ENCODE assay signal across 7 mouse cellular contexts in genomic region chr11:69088103-69088855, GRCm38 (mm10). TPM values are rescaled to one million over a fixed set of nuclear protein-coding genes. Genes with fewer than 3 reads are reported as not detected.
A peak's percentile ranks its signal among the peaks of the same experiment; 100 is the strongest.
DNase-seq lines count a peak whose midpoint lies in the region; ATAC-seq and TF ChIP-seq lines count a peak whose summit lies in the region.

Vamp2 (plus strand) TSS chr11:69088490.

- H3K27me3 ChIP-seq in embryonic facial prominence, embryonic 12.5 days, result no peaks in the 10 kb centered on the region
- no peaks in the 10 kb centered on the region for H3K27me3 ChIP-seq in kidney, adult 2 months (replicated peaks; ENCODE audit: control insufficient read depth, insufficient read depth, low read length)
- no peaks in the 10 kb centered on the region for H3K27me3 ChIP-seq in limb, embryonic 14.5 days (ENCODE audit: control insufficient read depth, insufficient read depth, low read length)
- H3K27me3 ChIP-seq in midbrain, embryonic 16.5 days (ENCODE audit: control insufficient read depth, insufficient read depth, low read depth, low read length), result no peaks in the 10 kb centered on the region
- H3K27me3 ChIP-seq in spleen, adult 2 months (ENCODE audit: control insufficient read depth, insufficient read depth, low read length), result no peaks in the 10 kb centered on the region

- peak within 1 kb of the TSS; percentile 89 for H3K27ac ChIP-seq in embryonic facial prominence, embryonic 12.5 days
- H3K27ac ChIP-seq in kidney, adult 2 months (ENCODE audit: insufficient read depth, low read depth, low read length), result peak within 1 kb of the TSS; percentile 98
- peak within 1 kb of the TSS; percentile 87 for H3K27ac ChIP-seq in limb, embryonic 14.5 days (replicated peaks; ENCODE audit: low read depth, low read length)
- H3K27ac ChIP-seq in midbrain, embryonic 16.5 days (ENCODE audit: low read length), result peak within 1 kb of the TSS; percentile 98
- H3K27ac ChIP-seq in spleen, adult 2 months (ENCODE audit: insufficient read depth, low read length), result peak within 1 kb of the TSS; percentile 95

- peak; percentile 55 for ATAC-seq in embryonic facial prominence, embryonic 12.5 days (ENCODE audit: insufficient number of reproducible peaks, insufficient read depth, low FRiP score, low TSS enrichment)
- peak; percentile 90 for ATAC-seq in limb, embryonic 14.5 days (ENCODE audit: low FRiP score, low read depth)
- ATAC-seq in midbrain, embryonic 16.5 days, result peak; percentile 82

- peaks cover 20% of the 10 kb centered on the region for H3K36me3 ChIP-seq in embryonic facial prominence, embryonic 12.5 days
- no peaks in the 10 kb centered on the region for H3K36me3 ChIP-seq in kidney, adult 2 months (ENCODE audit: control insufficient read depth, insufficient read depth, low read length)
- H3K36me3 ChIP-seq in limb, embryonic 14.5 days (ENCODE audit: control insufficient read depth, insufficient read depth, low read length), result peaks cover 35% of the 10 kb centered on the region
- peaks cover 8% of the 10 kb centered on the region; the same call in 1 of the 2 replicates for H3K36me3 ChIP-seq in midbrain, embryonic 16.5 days (ENCODE audit: control insufficient read depth, insufficient read depth, low read length)
- H3K36me3 ChIP-seq in spleen, adult 2 months (ENCODE audit: control insufficient read depth, insufficient read depth, low read length), result peaks cover 8% of the 10 kb centered on the region

- peak within 1 kb of the TSS; percentile 87 for H3K4me2 ChIP-seq in embryonic facial prominence, embryonic 12.5 days (replicated peaks)
- H3K4me2 ChIP-seq in limb, embryonic 14.5 days (replicated peaks; ENCODE audit: low read depth, low read length, severe bottlenecking), result peak within 1 kb of the TSS; percentile 90
- peak within 1 kb of the TSS; percentile 85 for H3K4me2 ChIP-seq in midbrain, embryonic 16.5 days (ENCODE audit: low read length)

- H3K9me3 ChIP-seq in embryonic facial prominence, embryonic 12.5 days, result no peaks in the 10 kb centered on the region
- H3K9me3 ChIP-seq in limb, embryonic 14.5 days (ENCODE audit: control insufficient read depth, low read length), result no peaks in the 10 kb centered on the region
- H3K9me3 ChIP-seq in midbrain, embryonic 16.5 days (replicated peaks; ENCODE audit: control insufficient read depth, low read length, poor library complexity, severe bottlenecking), result no peaks in the 10 kb centered on the region

- TF ChIP-seq CTCF in kidney, adult 2 months (conservative IDR thresholded peaks at IDR 0.05; ENCODE audit: insufficient read depth, insufficient read length, low read depth, low read length), result no peak
- no peak for TF ChIP-seq CTCF in spleen, adult 2 months (IDR thresholded peaks at IDR 0.05; ENCODE audit: extremely low read depth, insufficient read depth, insufficient read length, insufficient replicate concordance)

- TF ChIP-seq POLR2A in kidney, adult 2 months (IDR thresholded peaks at IDR 0.05; ENCODE audit: low read depth, low read length), result no peak
- TF ChIP-seq POLR2A in limb, embryonic 14.5 days (IDR thresholded peaks at IDR 0.05; ENCODE audit: borderline replicate concordance, extremely low read depth, insufficient read depth, insufficient read length), result 0 out of 2 replicates have a peak, but pooled peaks have one; percentile 8
- peak; percentile 60 for TF ChIP-seq POLR2A in spleen, adult 2 months (IDR thresholded peaks at IDR 0.05; ENCODE audit: low read depth, low read length)

- 1% methylated on average over 62 of the region's 67 CpGs for WGBS in embryonic facial prominence, embryonic 12.5 days
- WGBS in kidney, adult 2 months, result 1% methylated on average over 67 of the region's 67 CpGs
- 1% methylated on average over 41 of the region's 67 CpGs for WGBS in limb, embryonic 14.5 days
- whole genome bisulfite sequencing in midbrain, embryonic 16.5 days, result under 1% methylated on average over 61 of the region's 67 CpGs
- under 1% methylated on average over 61 of the region's 67 CpGs for WGBS in spleen, adult 2 months

- DNase-seq in adrenal gland, postnatal 14 days, result peak; percentile 95
- DNase-seq in heart, adult 18-20 months, result peak; percentile 94
- peak; percentile 92 for DNase-seq in kidney, adult 2 months
- peak; percentile 86 for DNase-seq in limb, embryonic 14.5 days (ENCODE audit: low spot score)
- DNase-seq in spleen, adult 2 months (ENCODE audit: low read depth in 1 of 2, low spot score in 2 of 2), result peak; percentile 65 to 86

- H3K4me3 ChIP-seq in embryonic facial prominence, embryonic 12.5 days, result peak within 1 kb of the TSS; percentile 77
- H3K4me3 ChIP-seq in kidney, adult 2 months (ENCODE audit: insufficient read depth, low read depth, low read length), result peak within 1 kb of the TSS; percentile 98
- peak within 1 kb of the TSS; percentile 99 for H3K4me3 ChIP-seq in limb, embryonic 14.5 days (replicated peaks; ENCODE audit: low read length)
- peak within 1 kb of the TSS; percentile 83 for H3K4me3 ChIP-seq in midbrain, embryonic 16.5 days (ENCODE audit: low read depth, low read length)
- peak within 1 kb of the TSS; percentile 72 for H3K4me3 ChIP-seq in spleen, adult 2 months (ENCODE audit: extremely low read depth, insufficient read depth, insufficient read length)

- H3K9ac ChIP-seq in embryonic facial prominence, embryonic 12.5 days, result peak within 1 kb of the TSS; percentile 98
- peak within 1 kb of the TSS; percentile 99 for H3K9ac ChIP-seq in limb, embryonic 14.5 days (ENCODE audit: low read depth, low read length, severe bottlenecking)
- H3K9ac ChIP-seq in midbrain, embryonic 16.5 days (ENCODE audit: low read depth, low read length), result peak within 1 kb of the TSS; percentile 99

- peaks cover 23% of the 10 kb centered on the region for H3K4me1 ChIP-seq in embryonic facial prominence, embryonic 12.5 days
- peaks cover 11% of the 10 kb centered on the region for H3K4me1 ChIP-seq in kidney, adult 2 months (ENCODE audit: control insufficient read depth, insufficient read depth, low read length)
- peaks cover 19% of the 10 kb centered on the region for H3K4me1 ChIP-seq in limb, embryonic 14.5 days (ENCODE audit: control insufficient read depth, insufficient read depth, low read length)
- peaks cover 27% of the 10 kb centered on the region for H3K4me1 ChIP-seq in midbrain, embryonic 16.5 days (ENCODE audit: control insufficient read depth, insufficient read depth, low read length)
- H3K4me1 ChIP-seq in spleen, adult 2 months (ENCODE audit: control insufficient read depth, insufficient read depth, insufficient read length), result peaks cover 11% of the 10 kb centered on the region; the same call in 1 of the 2 replicates

RNA-seq across cellular contexts. Expression of gene Vamp2, which starts in this region (rescaled TPM):
- 111 and 139 TPM in 2 replicates for total RNA-seq in adrenal gland, postnatal 14 days (2021)
- 84.3 and 85.0 TPM in 2 replicates for polyA plus RNA-seq in embryonic facial prominence, embryonic 12.5 days (2016; fragmentation: Nextera tagmentation; extraction: Ambion mirVana)
- total RNA-seq in heart, adult 18-20 months (2021), result 10 to 100 TPM; 53.9 to 55.4 TPM
- polyA plus RNA-seq in kidney, adult 2 months (2012; rRNA removed), result 102 and 106 TPM in 2 replicates
- polyA plus RNA-seq in limb, embryonic 14.5 days (2012; rRNA removed), result 199 and 224 TPM in 2 replicates
- 89.8 and 98.1 TPM in 2 replicates for polyA plus RNA-seq in limb, embryonic 14.5 days (2014; fragmentation: Nextera tagmentation; extraction: Ambion mirVana)
- polyA plus RNA-seq in midbrain, embryonic 16.5 days (2015; fragmentation: Nextera tagmentation; extraction: Ambion mirVana), result 335 and 438 TPM in 2 replicates
- 94.2 and 95.7 TPM in 2 replicates for polyA plus RNA-seq in spleen, adult 2 months (2012; rRNA removed)

Comparison
In these comparisons a context has a peak if more than half of its experiments do, and no peak if none do; other contexts are left out.
1. Peak in every context shown above with its lines: DNase-seq, ATAC-seq, H3K4me3 ChIP-seq and H3K27ac ChIP-seq.